Mouse (Mus musculus) kidney, postnatal 4 days (tissue): ENCODE results near the gene Grik4.
A peak's percentile ranks its signal among the peaks of the same experiment; 100 is the strongest.

ENCODE experiments used
- DNase-seq, 2 experiments: peaks; one replicate each; pipeline ENCODE4 v3.0.0; 2021; ENCODE audit warnings: mixed read lengths in 2 of 2

Gene Grik4

DNA sequence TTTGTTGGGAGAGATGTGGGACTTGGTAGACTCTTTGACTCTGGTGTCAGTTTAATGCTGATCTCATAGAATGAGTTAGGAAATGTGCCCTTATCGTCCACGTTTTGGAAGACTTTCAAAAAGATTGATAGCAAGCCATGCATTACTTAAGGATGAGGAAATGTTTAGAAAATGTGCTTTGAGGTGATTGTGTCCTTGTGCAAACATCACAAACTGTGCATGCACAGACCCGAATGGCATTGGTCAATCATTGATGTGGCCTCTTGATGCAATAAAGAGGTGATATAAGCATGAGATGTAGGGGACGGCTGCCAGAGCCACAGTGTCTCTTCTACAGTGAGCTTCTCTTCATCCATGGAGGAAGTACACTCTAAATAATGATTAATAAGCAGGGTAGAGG is 457.4 kb downstream of the Grik4 start:
- DNase-seq, result no peak

GRCm38 (mm10) chr9:42484667-42485066 is 459.6 kb downstream of the Grik4 start:
- DNase-seq, result no peak

DNA sequence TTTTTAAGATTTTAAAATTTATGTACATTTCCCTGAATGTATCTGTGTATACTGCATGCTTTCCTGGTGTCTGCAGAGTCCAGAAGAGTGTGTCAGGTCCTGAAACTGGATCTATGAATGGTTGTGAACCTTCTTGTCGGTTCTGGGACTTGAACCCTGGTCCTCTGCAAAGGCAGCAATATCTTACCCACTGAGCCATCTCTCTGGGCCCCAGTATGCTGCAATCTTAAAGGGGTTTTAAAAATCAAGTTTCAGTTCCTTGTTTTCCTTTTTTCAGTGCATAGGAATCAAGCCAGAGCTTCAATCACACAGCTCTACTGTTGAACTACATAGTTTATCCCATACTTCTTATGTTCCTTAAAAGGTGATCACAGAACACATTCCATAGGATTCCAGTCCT is 461.3 kb downstream of the Grik4 start:
- no peak for DNase-seq

- DNase-seq, result no peak
These were observed 468.1 kb downstream of the Grik4 start for GRCm38 (mm10) chr9:42476166-42476565.

DNA sequence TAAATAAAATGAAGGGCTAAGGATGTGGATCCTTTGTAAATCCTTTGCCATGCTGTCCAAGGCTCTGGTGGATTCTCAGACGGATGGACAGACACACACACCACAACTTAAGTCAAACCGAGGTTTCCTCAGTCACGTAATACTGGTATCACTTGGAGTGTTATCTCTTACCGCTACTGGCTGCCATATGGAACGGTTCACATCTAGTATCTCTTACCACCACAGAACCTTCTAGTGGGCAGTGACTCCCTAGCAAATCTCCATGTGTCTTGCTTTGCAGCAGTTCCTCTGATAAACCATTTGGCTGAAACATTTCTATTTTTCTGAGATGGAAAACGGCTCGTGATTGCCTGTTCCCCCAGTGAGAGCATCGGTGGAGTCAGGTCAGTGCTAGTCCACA is 470.0 kb downstream of the Grik4 start:
- DNase-seq, result no peak

GRCm38 (mm10) chr9:42471921-42472747 is 472.2 kb downstream of the Grik4 start:
- DNase-seq, result peak; percentile 93 to 96

DNA sequence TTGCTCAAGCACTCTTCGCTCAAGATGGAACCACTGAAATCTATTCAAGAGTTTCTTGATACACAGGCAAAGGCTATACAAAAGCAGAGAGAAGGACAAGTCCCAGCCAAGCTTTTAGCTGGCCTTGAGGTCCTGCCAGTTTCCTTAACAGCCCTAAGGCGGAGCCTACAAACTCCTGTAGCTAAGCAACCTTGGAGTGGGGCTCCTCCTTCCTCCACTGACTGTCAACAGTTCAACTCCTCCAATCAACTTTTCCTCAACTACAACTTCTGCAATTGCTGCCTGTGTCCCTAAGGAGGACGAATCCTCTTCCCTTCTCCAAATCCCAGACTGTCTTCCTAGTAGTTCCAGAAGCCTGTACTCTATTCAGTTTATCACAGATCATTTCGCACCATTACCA is 473.1 kb downstream of the Grik4 start:
- peak in 1 of 2 experiments; percentile 51 for DNase-seq

- DNase-seq, result no peak
These were observed 475.0 kb downstream of the Grik4 start for GRCm38 (mm10) chr9:42469323-42469722.

GRCm38 (mm10) chr9:42468360-42468759 is 475.9 kb downstream of the Grik4 start:
- no peak for DNase-seq
